Comparison of ENCODE assay signal across 10 mouse cellular contexts in the genomic region with DNA sequence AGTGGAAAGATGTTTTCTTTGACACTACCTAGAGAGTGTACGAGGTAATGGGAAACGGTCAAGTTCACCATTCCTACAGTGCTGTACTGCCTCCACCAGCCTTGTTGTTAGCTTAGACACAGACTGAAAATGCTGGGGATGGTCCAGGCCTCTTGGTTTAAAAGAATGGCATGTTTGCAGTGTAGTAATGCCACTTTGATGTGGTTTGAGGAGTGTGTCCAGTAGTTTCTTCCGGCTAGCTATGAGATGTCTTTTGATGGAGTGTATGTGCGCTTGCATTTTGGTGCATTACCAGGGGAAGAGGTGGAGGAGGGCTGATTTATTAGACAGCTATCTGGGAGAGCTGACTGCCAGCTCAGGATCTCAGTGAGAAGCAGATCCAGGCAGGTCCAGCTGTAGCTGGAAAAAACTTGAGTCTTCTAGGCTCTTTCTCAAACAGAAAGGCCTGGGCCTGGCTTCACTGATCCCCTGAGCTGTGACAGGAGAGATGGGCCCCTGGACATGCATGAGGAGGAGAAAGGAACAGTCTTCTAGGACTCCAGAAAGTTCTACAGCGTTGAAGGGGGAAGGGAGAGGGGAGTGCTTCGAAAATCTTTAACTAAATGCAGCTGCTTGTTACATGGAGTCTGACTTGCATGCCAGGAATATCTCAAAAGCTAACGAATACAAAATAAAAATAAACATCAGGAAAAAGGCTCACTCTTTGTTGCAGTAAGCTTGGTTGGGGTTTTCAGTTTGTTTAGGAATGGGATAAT. TPM values are rescaled to one million over a fixed set of nuclear protein-coding genes. Genes with fewer than 3 reads are reported as not detected.
DNase-seq lines count a peak whose midpoint lies in the region; ATAC-seq and TF ChIP-seq lines count a peak whose summit lies in the region.
"Had no signal": no experiment of that assay in that cellular context is flagged by ENCODE, and none has a peak within 500 bp of the region (broad histone marks: within the 10 kb centered on the region; RNA-seq: fewer than 3 reads in every experiment).

No protein-coding gene starts in this region.

- no peaks in the 10 kb centered on the region for H3K27me3 ChIP-seq in heart, postnatal 0 days (ENCODE audit: control insufficient read depth, insufficient read depth, low read length)
- H3K27me3 ChIP-seq in embryonic facial prominence, embryonic 13.5 days = peaks cover 8% of the 10 kb centered on the region
- 0 out of 2 replicates have a peak, but pooled peaks cover 6% of the 10 kb centered on the region for H3K27me3 ChIP-seq in limb, embryonic 14.5 days (ENCODE audit: control insufficient read depth, insufficient read depth, low read length)

- TF ChIP-seq EP300 in heart, postnatal 0 days (IDR thresholded peaks at IDR 0.05; ENCODE audit: low read depth) = no peak

- no peaks in the 10 kb centered on the region for H3K36me3 ChIP-seq in heart, postnatal 0 days (replicated peaks; ENCODE audit: control insufficient read depth, insufficient read depth, low read length)
- no peaks in the 10 kb centered on the region for H3K36me3 ChIP-seq in embryonic facial prominence, embryonic 13.5 days
- no peaks in the 10 kb centered on the region for H3K36me3 ChIP-seq in limb, embryonic 14.5 days (ENCODE audit: control insufficient read depth, insufficient read depth, low read length)
- H3K36me3 ChIP-seq: hindbrain, embryonic 15.5 days had no signal

- peaks cover 50% of the 10 kb centered on the region for H3K4me1 ChIP-seq in heart, postnatal 0 days (ENCODE audit: control insufficient read depth, insufficient read depth)
- peaks cover 71% of the 10 kb centered on the region for H3K4me1 ChIP-seq in embryonic facial prominence, embryonic 13.5 days
- H3K4me1 ChIP-seq in limb, embryonic 14.5 days (ENCODE audit: control insufficient read depth, insufficient read depth, low read length) = peaks cover 38% of the 10 kb centered on the region

- DNase-seq in heart, postnatal 0 days (ENCODE audit: low spot score) = peak; percentile 28
- no peak for DNase-seq in heart, postnatal 36 days
- peak; percentile 57 for DNase-seq in kidney, adult 9 months
- peak; percentile 15 for DNase-seq in limb, embryonic 14.5 days (ENCODE audit: low spot score)
- no peak for DNase-seq in cerebellum, adult 11-12 months
- DNase-seq: midbrain, embryonic 14.5 days had no signal

- no peaks in the 10 kb centered on the region for H3K9me3 ChIP-seq in heart, postnatal 0 days (replicated peaks; ENCODE audit: control insufficient read depth, low read length)
- H3K9me3 ChIP-seq in embryonic facial prominence, embryonic 13.5 days = no peaks in the 10 kb centered on the region
- H3K9me3 ChIP-seq in limb, embryonic 14.5 days (ENCODE audit: control insufficient read depth, low read length) = 0 out of 2 replicates have a peak, but pooled peaks cover 5% of the 10 kb centered on the region
- H3K9me3 ChIP-seq: hindbrain, embryonic 15.5 days had no signal

- H3K4me2 ChIP-seq in heart, postnatal 0 days (ENCODE audit: low read depth, low read length) = no peak overlapping the region; the same call in 1 of the 2 replicates
- H3K4me2 ChIP-seq in embryonic facial prominence, embryonic 13.5 days = peak overlapping the region; percentile 24
- no peak overlapping the region for H3K4me2 ChIP-seq in limb, embryonic 14.5 days (replicated peaks; ENCODE audit: low read depth, low read length, severe bottlenecking)
- H3K4me2 ChIP-seq: hindbrain, embryonic 15.5 days had no signal

- no peak for TF ChIP-seq POLR2A in limb, embryonic 14.5 days (IDR thresholded peaks at IDR 0.05; ENCODE audit: borderline replicate concordance, extremely low read depth, insufficient read depth, insufficient read length)

- 54% methylated on average over 7 of the region's 7 CpGs for WGBS in heart, postnatal 0 days
- WGBS in embryonic facial prominence, embryonic 13.5 days = 35% methylated on average over 7 of the region's 7 CpGs
- 37% methylated on average over 7 of the region's 7 CpGs for WGBS in limb, embryonic 14.5 days

- no peak for TF ChIP-seq CTCF in heart, postnatal 0 days (IDR thresholded peaks at IDR 0.05; ENCODE audit: low read depth)

- H3K27ac ChIP-seq in heart, postnatal 0 days (ENCODE audit: low read depth) = peak overlapping the region; percentile 54
- H3K27ac ChIP-seq in embryonic facial prominence, embryonic 13.5 days = peak overlapping the region; percentile 84
- H3K27ac ChIP-seq in limb, embryonic 14.5 days (replicated peaks; ENCODE audit: low read depth, low read length) = peak overlapping the region; percentile 6; the same call in 1 of the 2 replicates
- H3K27ac ChIP-seq: hindbrain, embryonic 15.5 days; liver, embryonic 14.5 days had no signal

- no peak for ATAC-seq in heart, postnatal 0 days (ENCODE audit: insufficient read depth, low read depth)
- ATAC-seq in embryonic facial prominence, embryonic 13.5 days (ENCODE audit: insufficient number of reproducible peaks, insufficient read depth, low FRiP score, low TSS enrichment, low read depth) = no peak
- no peak for ATAC-seq in limb, embryonic 14.5 days (ENCODE audit: low FRiP score, low read depth)
- no peak for ATAC-seq in activated CD4-positive, CD25-positive, alpha-beta regulatory T cell, adult 4 months

- H3K4me3 ChIP-seq in heart, postnatal 0 days (ENCODE audit: low read depth, low read length) = no peak overlapping the region
- H3K4me3 ChIP-seq in embryonic facial prominence, embryonic 13.5 days = no peak overlapping the region
- no peak overlapping the region for H3K4me3 ChIP-seq in limb, embryonic 14.5 days (replicated peaks; ENCODE audit: low read length)
- H3K4me3 ChIP-seq: hindbrain, embryonic 15.5 days had no signal

- H3K9ac ChIP-seq in heart, postnatal 0 days (replicated peaks; ENCODE audit: low read depth, low read length) = no peak overlapping the region
- peak overlapping the region; percentile 52; the same call in 1 of the 2 replicates for H3K9ac ChIP-seq in embryonic facial prominence, embryonic 13.5 days
- no peak overlapping the region for H3K9ac ChIP-seq in limb, embryonic 14.5 days (ENCODE audit: low read depth, low read length, severe bottlenecking)
- H3K9ac ChIP-seq: hindbrain, embryonic 15.5 days; liver, embryonic 14.5 days had no signal

- intact Hi-C loops in heart, postnatal 36 days (cut with DNase I) = no loop called here

RNA-seq across cellular contexts. Expression of a gene that starts 5.7 kb away (rescaled TPM):
- total RNA-seq in heart, postnatal 0 days (2014; rRNA removed; ENCODE audit: low replicate concordance) = 17.5 and 31.3 TPM in 2 replicates
- polyA plus RNA-seq in heart, postnatal 0 days (2015; fragmentation: Nextera tagmentation; extraction: Ambion mirVana) = 8.6 and 10.3 TPM in 2 replicates
- total RNA-seq in heart, postnatal 36 days (2021) = 1 to 10 TPM; 4.4 to 5.2 TPM
- 10.4 and 10.7 TPM in 2 replicates for polyA plus RNA-seq in embryonic facial prominence, embryonic 13.5 days (2015; fragmentation: Nextera tagmentation; extraction: Ambion mirVana)
- 8.6 and 8.7 TPM in 2 replicates for polyA plus RNA-seq in limb, embryonic 14.5 days (2012; rRNA removed)
- 12.0 and 13.2 TPM in 2 replicates for polyA plus RNA-seq in limb, embryonic 14.5 days (2014; fragmentation: Nextera tagmentation; extraction: Ambion mirVana)
- polyA plus RNA-seq in activated CD4-positive, CD25-positive, alpha-beta regulatory T cell, adult 4 months (2017; shearing (Covaris generic)) = not detected

Comparison
In these comparisons a context has a peak if more than half of its experiments do, and no peak if none do; other contexts are left out.
1. DNase-seq: peak in heart, postnatal 0 days (single experiment), kidney, adult 9 months (single experiment) and limb, embryonic 14.5 days (single experiment); none in heart, postnatal 36 days (0 of 2) and cerebellum, adult 11-12 months (single experiment).
2. H3K27ac ChIP-seq: peak in every context shown above with its lines; median percentile 84 in embryonic facial prominence, embryonic 13.5 days; 54 in heart, postnatal 0 days; 6 in limb, embryonic 14.5 days.